Mouse (Mus musculus): Measurements from ENCODE around the gene Dyrk1a.

The Dyrk1a gene

GRCm38 (mm10) chr16:94591536-94591935 is 21.7 kb downstream of the Dyrk1a start:
- 63% methylated on average over 3 of the region's 3 CpGs for WGBS

GRCm38 (mm10) chr16:94596633-94597032 is 26.8 kb downstream of the Dyrk1a start:
- WGBS, result 44% methylated on average over 2 of the region's 2 CpGs

DNA sequence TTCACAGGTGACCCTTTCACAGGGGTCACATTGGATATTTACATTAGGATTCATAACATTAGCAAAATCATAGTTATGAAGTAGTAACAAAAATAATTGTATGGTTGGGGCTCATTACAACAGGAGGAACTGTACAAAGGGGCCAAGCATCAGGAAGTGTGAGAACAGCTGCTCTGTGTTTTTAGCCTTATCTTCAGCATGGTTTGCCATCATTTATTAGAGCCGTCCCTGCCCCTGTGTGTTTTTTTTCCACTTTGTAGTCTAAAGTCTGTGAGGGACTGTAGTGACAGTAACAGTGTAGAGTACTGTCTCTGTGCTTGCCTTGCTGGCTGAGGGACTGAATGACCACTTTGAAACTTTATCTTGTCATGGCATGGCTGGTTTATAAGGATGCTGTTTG is 27.8 kb downstream of the Dyrk1a start:
- 28% methylated on average over 1 of the region's 1 CpGs for WGBS

DNA sequence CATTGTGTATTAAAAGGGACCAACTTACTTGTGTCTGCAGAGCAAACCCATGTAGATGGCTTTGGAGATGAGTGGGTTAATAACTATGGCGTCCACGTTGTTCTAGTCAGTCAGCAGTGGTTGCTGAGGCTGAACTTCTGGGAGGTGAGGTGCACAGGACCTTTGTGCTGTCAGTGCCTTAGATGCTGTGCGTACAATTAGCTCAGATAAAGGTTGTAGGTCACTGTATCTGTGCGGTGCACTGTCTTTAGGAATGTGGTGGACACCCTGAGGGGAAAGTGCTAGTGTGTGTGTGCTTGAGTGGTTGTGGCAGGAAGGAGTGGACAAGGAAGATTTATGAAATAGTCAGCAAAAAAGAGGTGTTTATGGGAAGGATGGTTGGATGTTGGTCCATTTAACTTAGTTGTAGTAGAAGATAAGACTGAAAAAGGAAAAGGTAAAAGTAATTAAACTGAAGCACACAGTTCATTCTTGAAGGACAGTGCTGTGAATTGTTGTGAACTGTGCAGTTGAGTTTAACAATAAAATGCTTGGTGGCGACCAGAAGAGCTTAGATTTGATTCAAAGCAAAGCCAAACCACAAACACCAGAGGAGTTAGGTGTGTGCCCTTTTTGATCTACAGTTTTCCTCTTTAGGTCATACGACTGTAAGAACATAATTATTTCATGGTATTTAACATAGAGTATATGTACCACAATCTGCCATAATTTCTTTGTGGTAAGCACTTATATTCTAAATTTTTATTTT is 30.3 kb downstream of the Dyrk1a start:
- WGBS, result 48% methylated on average over 6 of the region's 6 CpGs

DNA sequence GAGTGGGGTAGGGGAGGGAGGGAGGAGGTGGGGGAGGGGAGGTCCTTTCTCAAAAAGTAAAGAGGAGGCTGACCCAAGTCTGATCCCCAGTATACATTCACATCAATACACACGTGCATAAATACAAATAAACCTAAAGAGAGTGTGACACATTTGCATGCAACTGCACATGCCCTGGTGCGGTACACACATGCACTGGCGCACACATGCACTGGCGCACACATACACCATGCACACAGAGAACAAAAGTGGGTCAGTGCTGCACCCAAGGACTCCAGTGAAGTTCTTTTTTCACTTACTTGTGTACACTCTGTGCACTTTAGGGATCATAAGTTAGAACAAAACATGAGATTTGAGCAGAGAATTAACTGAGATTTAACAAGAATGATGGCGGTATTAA is 31.3 kb downstream of the Dyrk1a start:
- WGBS, result 46% methylated on average over 5 of the region's 5 CpGs

- 6% methylated on average over 6 of the region's 6 CpGs for WGBS
These were observed 31.7 kb downstream of the Dyrk1a start for GRCm38 (mm10) chr16:94601540-94601953.

- 45% methylated on average over 1 of the region's 1 CpGs for WGBS
These were observed 32.4 kb downstream of the Dyrk1a start for GRCm38 (mm10) chr16:94602188-94602587.

- 31% methylated on average over 4 of the region's 4 CpGs for WGBS
These were observed 32.9 kb downstream of the Dyrk1a start for GRCm38 (mm10) chr16:94602730-94603129.

- WGBS, result 77% methylated on average over 1 of the region's 1 CpGs
These were observed 36.4 kb downstream of the Dyrk1a start for GRCm38 (mm10) chr16:94606169-94606568.

- WGBS, result 24% methylated on average over 1 of the region's 1 CpGs
These were observed 37.7 kb downstream of the Dyrk1a start for GRCm38 (mm10) chr16:94607468-94607867.

- WGBS, result 45% methylated on average over 9 of the region's 9 CpGs
These were observed 39.1 kb downstream of the Dyrk1a start for GRCm38 (mm10) chr16:94608706-94609594.

GRCm38 (mm10) chr16:94612573-94612972 is 42.8 kb downstream of the Dyrk1a start:
- WGBS, result 57% methylated on average over 8 of the region's 8 CpGs

GRCm38 (mm10) chr16:94617255-94617654 is 47.4 kb downstream of the Dyrk1a start:
- 68% methylated on average over 6 of the region's 6 CpGs for WGBS

GRCm38 (mm10) chr16:94618543-94618942 is 48.7 kb downstream of the Dyrk1a start:
- 36% methylated on average over 10 of the region's 10 CpGs for WGBS

- WGBS, result 64% methylated on average over 5 of the region's 5 CpGs
These were observed 49.5 kb downstream of the Dyrk1a start for GRCm38 (mm10) chr16:94619301-94619700.

- WGBS, result 26% methylated on average over 4 of the region's 4 CpGs
These were observed 55.1 kb downstream of the Dyrk1a start for GRCm38 (mm10) chr16:94624871-94625270.

DNA sequence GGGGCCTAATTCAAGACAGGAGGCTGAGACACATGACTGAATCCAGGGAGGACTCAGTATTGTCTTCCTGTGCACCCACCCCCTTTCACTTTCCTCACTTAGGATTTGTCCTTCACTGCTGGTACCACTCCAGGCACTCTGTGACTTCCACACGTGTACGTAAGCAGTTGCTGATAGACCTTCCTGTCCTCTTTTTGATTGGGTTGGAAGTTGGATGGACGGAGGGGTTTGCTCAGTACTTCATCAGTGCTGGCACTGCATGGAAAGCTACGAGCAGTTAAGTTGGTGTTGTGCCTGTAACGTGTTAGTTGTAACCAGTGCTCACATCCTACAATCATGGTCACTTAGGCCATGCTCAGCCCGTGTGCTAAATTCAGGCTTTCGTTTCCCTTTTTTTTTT is 55.8 kb downstream of the Dyrk1a start:
- 78% methylated on average over 7 of the region's 7 CpGs for WGBS

DNA sequence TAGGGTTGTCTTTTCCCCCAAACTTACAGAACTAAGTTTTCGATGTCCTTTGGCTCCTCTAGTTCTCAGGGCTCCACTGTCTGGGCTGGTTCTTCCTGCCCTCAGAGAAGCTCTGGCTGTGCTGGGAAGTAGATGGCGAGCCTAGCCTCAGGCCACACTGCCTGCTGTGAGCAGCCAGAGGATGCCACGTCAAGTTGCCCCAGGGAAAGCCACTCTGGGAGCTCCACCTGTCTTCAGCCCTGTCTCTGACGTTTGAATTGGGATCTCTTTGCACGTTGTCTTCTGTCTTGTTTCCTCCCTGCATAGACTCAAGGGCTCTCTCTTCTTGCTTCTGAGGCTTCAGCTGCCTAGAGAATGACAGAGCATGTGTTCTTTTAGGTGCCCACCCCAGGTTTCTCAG is 57.9 kb downstream of the Dyrk1a start:
- 42% methylated on average over 5 of the region's 5 CpGs for WGBS

DNA sequence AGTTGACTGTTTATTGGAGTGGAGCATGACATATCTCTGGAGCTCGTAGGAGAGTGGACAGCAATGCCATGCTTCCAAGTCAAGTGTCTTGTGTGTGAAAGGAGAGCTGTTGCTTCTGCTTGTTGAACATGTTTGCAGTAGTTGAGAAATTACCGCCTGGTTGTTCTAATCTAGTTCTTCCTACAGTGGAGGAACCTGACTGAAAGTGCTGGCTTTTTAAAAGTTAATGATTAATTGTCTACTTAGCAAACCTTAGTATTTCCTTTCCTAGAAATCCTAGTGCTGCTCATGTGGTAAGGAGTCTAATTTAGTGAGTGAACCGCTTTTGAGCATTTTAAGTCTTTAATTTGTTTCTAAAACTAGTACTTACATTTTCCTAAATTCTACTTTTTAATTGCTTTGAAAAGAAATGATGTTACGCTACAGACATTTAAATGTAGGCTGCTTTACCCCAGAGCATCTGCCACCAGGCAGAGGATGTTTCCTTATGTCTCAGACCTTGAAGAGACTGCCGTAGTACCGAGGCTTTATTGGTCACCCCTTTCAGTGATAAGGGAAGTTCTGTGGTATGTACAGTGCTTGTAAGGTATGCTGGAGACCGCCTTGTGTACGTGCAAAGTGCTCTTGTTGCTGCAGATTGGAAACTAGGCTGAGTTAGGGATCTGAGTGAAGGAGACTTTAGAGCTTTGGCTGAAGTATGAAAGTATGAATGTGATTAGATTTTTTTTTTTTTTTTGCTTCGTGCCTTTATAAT is 59.3 kb downstream of the Dyrk1a start:
- WGBS, result 46% methylated on average over 9 of the region's 9 CpGs

GRCm38 (mm10) chr16:94631984-94632383 is 62.2 kb downstream of the Dyrk1a start:
- 14% methylated on average over 5 of the region's 5 CpGs for WGBS

DNA sequence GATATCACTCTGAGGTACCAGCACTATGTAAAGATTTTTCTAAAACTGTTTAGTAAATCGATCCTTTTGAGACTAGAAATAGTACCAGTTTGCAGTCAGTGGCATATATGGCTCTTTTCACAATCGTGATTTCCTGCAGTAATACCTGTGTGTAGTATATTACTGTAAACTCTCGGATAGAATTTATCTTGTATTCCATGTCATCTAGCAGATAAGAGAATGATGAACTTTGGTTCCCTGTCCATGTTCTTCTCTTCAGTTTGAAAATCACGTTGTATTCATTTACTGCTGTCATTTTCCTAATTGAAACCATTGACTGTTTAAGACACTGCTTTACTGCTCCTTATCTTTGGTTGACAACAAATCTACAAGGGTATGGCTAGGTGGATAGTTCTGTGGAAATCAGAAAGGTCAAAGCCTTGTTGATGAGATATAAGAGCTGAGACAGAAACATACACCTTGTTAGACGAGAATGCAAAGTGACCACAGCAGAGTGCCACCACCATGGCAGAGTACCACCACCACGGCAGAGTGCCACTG is 62.7 kb downstream of the Dyrk1a start:
- 56% methylated on average over 6 of the region's 6 CpGs for WGBS

GRCm38 (mm10) chr16:94633012-94633411 is 63.2 kb downstream of the Dyrk1a start:
- 66% methylated on average over 6 of the region's 6 CpGs for WGBS
